Mouse (Mus musculus): ENCODE results near the gene Gpr107. TPM values are rescaled to one million over a fixed set of nuclear protein-coding genes. Genes with fewer than 3 reads are reported as not detected.

The Gpr107 gene
- 71.0 TPM for polyA plus RNA-seq (2017; shearing (Covaris generic))

DNA sequence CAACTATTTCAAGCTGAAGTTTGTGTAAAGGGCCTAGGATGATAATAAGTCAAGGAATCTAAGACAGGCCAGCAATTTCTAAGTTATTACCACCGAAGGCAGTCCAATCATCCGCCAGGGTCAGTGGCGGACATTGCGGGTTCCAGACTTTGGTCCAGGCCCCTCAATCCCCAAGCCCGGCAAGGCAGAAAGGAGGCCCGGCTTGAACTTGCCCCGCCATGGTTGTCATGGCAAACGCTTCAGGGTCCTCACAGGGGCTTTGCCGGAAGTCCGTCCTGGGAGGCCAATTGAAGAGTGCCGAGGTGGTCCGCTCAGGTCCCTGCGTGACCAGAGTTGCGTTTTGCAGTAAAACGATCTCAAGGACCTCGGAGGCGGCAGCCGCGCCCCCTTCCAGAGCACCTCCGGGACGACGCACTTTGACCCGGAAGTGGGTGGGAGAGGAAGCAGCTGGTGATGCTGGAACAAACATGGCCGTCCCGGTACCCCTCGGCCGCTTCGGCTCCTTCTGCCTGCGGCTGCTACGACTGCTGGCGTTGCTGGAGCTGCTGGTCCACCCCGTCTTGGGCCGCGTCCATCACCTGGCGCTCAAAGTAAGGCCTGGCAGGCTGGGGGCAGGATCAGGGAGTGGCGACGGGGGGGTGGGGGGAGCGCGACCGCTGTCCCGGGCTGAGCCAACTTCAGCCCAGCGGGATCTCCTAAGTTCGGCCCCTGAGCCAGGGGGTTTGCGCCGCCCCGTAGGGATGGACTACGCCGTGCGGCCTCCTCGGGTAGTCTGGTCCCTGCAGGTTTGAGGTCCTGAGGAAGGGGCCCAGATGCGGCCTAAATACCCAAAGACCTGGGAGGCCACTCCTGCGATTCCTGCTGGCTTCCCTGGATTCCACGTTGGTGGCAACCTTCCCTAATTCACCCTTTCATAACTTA lies at the start of gene Gpr107:
Gpr107 (plus strand) TSS at position 425 of the 921 bp plus-strand sequence.

DNA sequence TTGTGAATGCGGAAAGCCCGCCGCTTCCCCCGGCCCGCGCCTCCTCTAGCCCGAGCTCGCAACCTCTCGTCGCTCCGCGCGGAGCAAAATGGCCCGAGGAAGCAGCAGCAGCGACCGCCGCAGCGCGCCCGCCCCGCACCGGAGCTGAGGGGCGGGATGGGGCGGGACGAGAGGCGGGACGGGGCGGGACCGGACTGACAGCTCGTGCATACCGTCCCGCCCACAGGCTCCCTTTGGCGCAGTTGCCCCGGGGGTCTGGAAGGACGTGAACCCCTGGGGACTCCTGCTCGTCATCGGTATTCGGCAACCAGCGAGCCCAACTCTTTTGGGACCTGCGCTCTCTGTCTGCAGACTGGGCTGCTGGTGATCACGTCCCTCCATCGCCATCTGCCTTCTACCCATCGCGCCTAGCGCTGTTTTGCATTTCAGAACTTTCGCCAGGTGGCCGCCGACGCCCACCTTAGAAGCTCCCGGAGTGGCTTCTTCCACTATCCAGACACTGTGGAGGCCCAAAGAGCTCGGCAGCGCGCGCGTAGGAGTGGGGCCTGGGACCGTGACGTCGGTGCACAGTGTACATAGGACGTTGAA lies 10.2 kb upstream of the Gpr107 start, which contains the start of gene Fnbp1:
Fnbp1 (minus strand) TSS at position 142 of the 588 bp plus-strand sequence.

DNA sequence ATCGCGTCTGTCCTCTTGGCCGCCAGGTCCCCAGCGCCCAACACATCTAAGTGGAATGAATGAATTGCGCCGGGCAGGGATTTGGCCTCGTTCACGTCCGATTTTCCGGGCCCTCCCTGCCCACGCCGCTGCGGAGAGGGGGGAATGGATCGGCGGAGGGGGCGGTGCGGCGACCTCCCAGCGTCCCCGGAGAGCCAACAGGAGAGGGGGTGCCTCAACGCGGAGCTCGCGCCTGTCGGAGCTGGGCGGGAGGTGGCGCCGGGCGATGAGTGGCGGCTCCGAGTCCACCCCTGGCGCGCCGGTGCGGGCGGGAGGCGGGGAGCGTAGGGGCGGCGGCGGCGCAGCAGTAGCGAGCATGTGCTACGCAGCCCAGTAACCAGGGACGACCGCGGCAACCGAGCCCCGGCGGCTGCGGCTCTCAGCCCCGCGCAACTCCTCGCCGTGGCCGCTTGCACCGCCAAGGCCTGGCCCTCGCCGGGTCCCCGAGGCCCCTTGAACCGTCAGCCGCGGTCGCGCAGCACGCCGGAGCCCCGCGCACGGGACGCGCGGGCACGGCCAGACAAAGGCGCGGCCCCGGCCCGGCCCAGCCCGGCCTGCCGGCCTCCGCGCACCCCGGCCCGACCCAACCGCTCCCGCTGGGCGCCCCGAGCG lies 93.5 kb downstream of the Gpr107 start, which contains the start of gene Ncs1:
Ncs1 (plus strand) TSS at position 333 of the 651 bp plus-strand sequence.

Other genes starting within 250 kb of the Gpr107 start
- gene Ptges, start 222.5 kb upstream of the Gpr107 start, polyA plus RNA-seq (2017; shearing (Covaris generic)) = not detected
- gene Tor1b, start 199.4 kb upstream of the Gpr107 start, polyA plus RNA-seq (2017; shearing (Covaris generic)) = 36.3 TPM
- gene Tor1a, start 184.4 kb upstream of the Gpr107 start, polyA plus RNA-seq (2017; shearing (Covaris generic)) = 83.3 TPM
- gene BC005624, start 170.1 kb upstream of the Gpr107 start, polyA plus RNA-seq (2017; shearing (Covaris generic)) = 95.7 TPM
- 35.3 TPM for gene Usp20, start 170.0 kb upstream of the Gpr107 start, polyA plus RNA-seq (2017; shearing (Covaris generic))
- gene Fnbp1, start 10.3 kb upstream of the Gpr107 start, polyA plus RNA-seq (2017; shearing (Covaris generic)) = 170 TPM
- gene Ncs1, start 93.5 kb downstream of the Gpr107 start, polyA plus RNA-seq (2017; shearing (Covaris generic)) = 0.37 TPM
- gene Hmcn2, start 162.1 kb downstream of the Gpr107 start, polyA plus RNA-seq (2017; shearing (Covaris generic)) = 0.35 TPM